Mouse (Mus musculus): ENCODE data around the gene Fbxl18.

Gene Fbxl18

GRCm38 (mm10) chr5:142894918-142895613, at the start of gene Fbxl18:
Gene Fbxl18 (minus strand): TSS chr5:142895421.
- peak; percentile 87 to 94 for DNase-seq (ENCODE audit: low spot score in 2 of 2)

- no peak for DNase-seq (ENCODE audit: low spot score in 2 of 2)
Observed at GRCm38 (mm10) chr5:142940393-142940792, 45.2 kb upstream of the Fbxl18 start.

GRCm38 (mm10) chr5:142937956-142938727, 42.9 kb upstream of the Fbxl18 start:
- peak in 1 of 2 experiments; percentile 73 for DNase-seq (ENCODE audit: low spot score in 2 of 2)

GRCm38 (mm10) chr5:142936336-142936719, 41.1 kb upstream of the Fbxl18 start:
- DNase-seq (ENCODE audit: low spot score in 2 of 2), result peak; percentile 89 to 92

GRCm38 (mm10) chr5:142935642-142936335, 40.6 kb upstream of the Fbxl18 start:
- DNase-seq (ENCODE audit: low spot score in 2 of 2), result peak; percentile 54 to 79

- DNase-seq (ENCODE audit: low spot score in 2 of 2), result no peak
Observed at GRCm38 (mm10) chr5:142932731-142933130, 37.5 kb upstream of the Fbxl18 start.

GRCm38 (mm10) chr5:142932084-142932685, 37.0 kb upstream of the Fbxl18 start:
- peak; percentile 83 to 87 for DNase-seq (ENCODE audit: low spot score in 2 of 2)

- DNase-seq (ENCODE audit: low spot score in 2 of 2), result no peak
Observed at GRCm38 (mm10) chr5:142931241-142931745, 36.1 kb upstream of the Fbxl18 start.

GRCm38 (mm10) chr5:142929400-142929752, 34.2 kb upstream of the Fbxl18 start:
- DNase-seq (ENCODE audit: low spot score in 2 of 2), result no peak

GRCm38 (mm10) chr5:142928749-142929399, 33.7 kb upstream of the Fbxl18 start:
- peak; percentile 83 to 84 for DNase-seq (ENCODE audit: low spot score in 2 of 2)

- DNase-seq (ENCODE audit: low spot score in 2 of 2), result no peak
Observed at GRCm38 (mm10) chr5:142927341-142927930, 32.2 kb upstream of the Fbxl18 start.

- no peak for DNase-seq (ENCODE audit: low spot score in 2 of 2)
Observed at GRCm38 (mm10) chr5:142926940-142927228, 31.7 kb upstream of the Fbxl18 start.

GRCm38 (mm10) chr5:142926204-142926939, 31.2 kb upstream of the Fbxl18 start:
- DNase-seq (ENCODE audit: low spot score in 2 of 2), result peak; percentile 44 to 55

GRCm38 (mm10) chr5:142924336-142924959, 29.2 kb upstream of the Fbxl18 start:
- no peak for DNase-seq (ENCODE audit: low spot score in 2 of 2)

- DNase-seq (ENCODE audit: low spot score in 2 of 2), result no peak
Observed at GRCm38 (mm10) chr5:142923781-142924180, 28.6 kb upstream of the Fbxl18 start.

- DNase-seq (ENCODE audit: low spot score in 2 of 2), result no peak
Observed at GRCm38 (mm10) chr5:142922251-142922650, 27.0 kb upstream of the Fbxl18 start.

- no peak for DNase-seq (ENCODE audit: low spot score in 2 of 2)
Observed at GRCm38 (mm10) chr5:142921074-142921459, 25.8 kb upstream of the Fbxl18 start.

GRCm38 (mm10) chr5:142920311-142921073, 25.3 kb upstream of the Fbxl18 start:
- peak; percentile 84 to 92 for DNase-seq (ENCODE audit: low spot score in 2 of 2)

GRCm38 (mm10) chr5:142917402-142917801, 22.2 kb upstream of the Fbxl18 start:
- DNase-seq (ENCODE audit: low spot score in 2 of 2), result no peak
